Mouse (Mus musculus): ENCODE results near the gene Gsn. TPM values are rescaled to one million over a fixed set of nuclear protein-coding genes. Genes with fewer than 3 reads are reported as not detected.

Gene Gsn
- 100 to 1,000 TPM; 584 to 827 (median 671) TPM for total RNA-seq (2022)

- peak; percentile 76 for DNase-seq (ENCODE audit: low spot score)
These were observed at the start of gene Gsn for GRCm38 (mm10) chr2:35255885-35256833. TSS of gene Gsn (plus strand) at chr2:35256380.

- no peak for DNase-seq (ENCODE audit: low spot score)
These were observed 49.4 kb upstream of the Gsn start for GRCm38 (mm10) chr2:35206761-35207160.

- DNase-seq (ENCODE audit: low spot score), result no peak
These were observed 48.1 kb upstream of the Gsn start for GRCm38 (mm10) chr2:35208054-35208453.

- no peak for DNase-seq (ENCODE audit: low spot score)
These were observed 47.1 kb upstream of the Gsn start for GRCm38 (mm10) chr2:35208931-35209665.

- no peak for DNase-seq (ENCODE audit: low spot score)
These were observed 44.5 kb upstream of the Gsn start for GRCm38 (mm10) chr2:35211681-35212080.

GRCm38 (mm10) chr2:35213345-35213910 lies 42.8 kb upstream of the Gsn start:
- no peak for DNase-seq (ENCODE audit: low spot score)

- peak; percentile 81 for DNase-seq (ENCODE audit: low spot score)
These were observed 41.3 kb upstream of the Gsn start for GRCm38 (mm10) chr2:35214881-35215358.

GRCm38 (mm10) chr2:35215363-35215762 lies 40.8 kb upstream of the Gsn start:
- DNase-seq (ENCODE audit: low spot score), result no peak

- DNase-seq (ENCODE audit: low spot score), result no peak
These were observed 39.5 kb upstream of the Gsn start for GRCm38 (mm10) chr2:35216701-35217100.

- DNase-seq (ENCODE audit: low spot score), result no peak
These were observed 37.4 kb upstream of the Gsn start for GRCm38 (mm10) chr2:35218736-35219135.

GRCm38 (mm10) chr2:35222822-35223391 lies 33.3 kb upstream of the Gsn start:
- DNase-seq (ENCODE audit: low spot score), result no peak

- DNase-seq (ENCODE audit: low spot score), result no peak
These were observed 31.9 kb upstream of the Gsn start for GRCm38 (mm10) chr2:35224285-35224684.

- DNase-seq (ENCODE audit: low spot score), result no peak
These were observed 28.0 kb upstream of the Gsn start for GRCm38 (mm10) chr2:35228145-35228544.

GRCm38 (mm10) chr2:35230215-35230614 lies 26.0 kb upstream of the Gsn start:
- no peak for DNase-seq (ENCODE audit: low spot score)

GRCm38 (mm10) chr2:35231871-35232270 lies 24.3 kb upstream of the Gsn start:
- peak; percentile 49 for DNase-seq (ENCODE audit: low spot score)

GRCm38 (mm10) chr2:35232595-35233445 lies 23.4 kb upstream of the Gsn start:
- DNase-seq (ENCODE audit: low spot score), result no peak

GRCm38 (mm10) chr2:35233898-35234297 lies 22.3 kb upstream of the Gsn start:
- no peak for DNase-seq (ENCODE audit: low spot score)

GRCm38 (mm10) chr2:35235021-35235420 lies 21.2 kb upstream of the Gsn start:
- DNase-seq (ENCODE audit: low spot score), result no peak

- DNase-seq (ENCODE audit: low spot score), result no peak
These were observed 11.9 kb upstream of the Gsn start for GRCm38 (mm10) chr2:35244241-35244640.

- no peak for DNase-seq (ENCODE audit: low spot score)
These were observed 8.4 kb upstream of the Gsn start for GRCm38 (mm10) chr2:35247763-35248162.

- no peak for DNase-seq (ENCODE audit: low spot score)
These were observed 3.4 kb upstream of the Gsn start for GRCm38 (mm10) chr2:35252733-35253132.

Data from heart, adult 8-10 months (tissue).